Mouse (Mus musculus) forebrain, embryonic 14.5 days (tissue): Measurements from ENCODE around the gene Ola1. TPM values are rescaled to one million over a fixed set of nuclear protein-coding genes. Genes with fewer than 3 reads are reported as not detected.
A peak's percentile ranks its signal among the peaks of the same experiment; 100 is the strongest.

ENCODE experiments used
- ATAC-seq: fragments of 200-750 bp; cut with Nextera tagmentation; 2 replicates; pipeline ENCODE4 v1.8.0; 2017; ENCODE audit warnings: mild to moderate bottlenecking, moderate library complexity
- DNase-seq: peaks from one replicate; pipeline ENCODE4 v3.0.0-alpha.2; 2015; ENCODE audit warnings: low spot score
- H3K27ac ChIP-seq: fragments of 300-500 bp; sonication (generic); 2 replicates; pipeline ENCODE4 v1.5.1; 2014; ENCODE audit warnings: low read depth, mild to moderate bottlenecking, control low read depth, low read length, moderate library complexity
- H3K27me3 ChIP-seq: fragments of 300-500 bp; sonication (generic); replicated peaks from 2 replicates; pipeline ENCODE4 v1.6.1; 2014; ENCODE audit warnings: low read length, control low read depth, mixed read lengths; ENCODE audit not compliant: control insufficient read depth, insufficient read depth
- H3K36me3 ChIP-seq: fragments of 300-500 bp; sonication (generic); 2 replicates; pipeline ENCODE4 v1.6.1; 2014; ENCODE audit warnings: low read length, control low read depth; ENCODE audit not compliant: control insufficient read depth, insufficient read depth
- H3K4me1 ChIP-seq: fragments of 300-500 bp; sonication (generic); 2 replicates; pipeline ENCODE4 v1.6.1; 2014; ENCODE audit warnings: antibody characterized with exemption, low read length, control low read depth; ENCODE audit not compliant: control insufficient read depth, insufficient read depth
- H3K4me2 ChIP-seq: fragments of 300-500 bp; sonication (generic); 2 replicates; pipeline ENCODE4 v1.6.1; 2014; ENCODE audit warnings: mild to moderate bottlenecking, control low read depth, low read length
- H3K4me3 ChIP-seq: fragments of 300-500 bp; sonication (generic); 2 replicates; pipeline ENCODE4 v1.5.1; 2014; ENCODE audit warnings: low read depth, low read length, control low read depth
- H3K9ac ChIP-seq: fragments of 300-500 bp; sonication (generic); 2 replicates; pipeline ENCODE4 v1.6.1; 2014; ENCODE audit warnings: mild to moderate bottlenecking, low read length, control low read depth, moderate library complexity
- H3K9me3 ChIP-seq: fragments of 300-500 bp; sonication (generic); replicated peaks from 2 replicates; pipeline ENCODE4 v1.6.1; 2016; ENCODE audit warnings: low read length, control low read depth, mixed read lengths; ENCODE audit not compliant: control insufficient read depth
- WGBS: fragments of 180-500 bp; shearing (Covaris S2); extraction: QIAGEN DNeasy Blood & Tissue Kit; methylation state at CpG from one replicate; pipeline ENCODE4 v1.1.7; 2014; 5-methylcytosine and 5-hydroxymethylcytosine counted together
- polyA plus RNA-seq: library from polyadenylated mRNA; unstranded; fragments of >200 nt; fragmentation: Nextera tagmentation; extraction: Ambion mirVana; gene quantifications from 2 replicates; pipeline ENCODE4 v1.2.1, GENCODE M21; 2014

The Ola1 gene
- polyA plus RNA-seq, 1 experiment from 2014 or later, result 80.9 TPM

DNA sequence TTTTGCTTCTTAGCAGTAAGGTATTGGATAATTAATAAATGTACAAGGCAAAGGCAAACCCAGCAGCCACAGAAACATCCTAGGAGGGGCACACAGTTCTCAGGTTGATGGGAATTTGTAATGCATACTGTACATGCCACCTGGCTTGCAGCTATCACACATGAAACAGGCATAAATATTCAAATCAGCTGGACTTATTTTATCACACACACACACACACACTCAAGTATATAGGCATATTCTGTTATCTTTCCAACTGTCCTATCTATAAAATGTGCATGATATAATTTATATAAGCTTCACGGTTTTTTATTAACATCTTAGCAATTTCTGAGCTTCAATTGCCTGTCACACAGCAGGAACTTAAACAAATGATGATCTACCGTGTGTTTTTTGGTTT is 85.8 kb downstream of the Ola1 start:
- Histone ChIP-seq H3K9ac (no peak overlapping the region), H3K36me3 (no peaks in the 10 kb centered on the region), H3K4me3 (no peak overlapping the region), H3K27me3 (no peaks in the 10 kb centered on the region), H3K4me2 (no peak overlapping the region), H3K27ac (no peak overlapping the region), H3K9me3 (no peaks in the 10 kb centered on the region), H3K4me1 (no peaks in the 10 kb centered on the region)
- WGBS, result 87% methylated on average over 2 of the region's 2 CpGs
- ATAC-seq, result no peak
- DNase-seq, result no peak

DNA sequence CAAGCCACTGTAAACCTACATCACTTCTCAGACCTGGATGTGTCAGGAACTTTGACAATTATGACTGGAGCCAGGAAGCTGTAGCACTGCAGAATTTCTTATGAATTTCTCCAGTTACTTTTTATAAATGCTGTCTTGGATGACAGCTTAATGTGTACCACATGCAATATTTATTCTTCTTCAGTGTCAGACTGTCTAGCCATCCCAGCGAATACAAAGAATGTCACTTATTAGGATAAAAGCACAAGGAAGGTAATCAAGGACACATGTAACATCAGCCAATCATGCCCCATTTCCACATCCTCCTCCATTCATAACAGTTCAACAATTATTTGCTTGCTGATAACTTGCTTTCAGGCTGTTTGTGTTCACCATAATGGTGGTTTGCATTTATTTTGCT is 91.0 kb downstream of the Ola1 start:
- no peaks in the 10 kb centered on the region for H3K9me3 ChIP-seq
- ATAC-seq (no peak), DNase-seq (peak; percentile 34)
- no peak overlapping the region for H3K27ac ChIP-seq
- no peak overlapping the region for H3K9ac ChIP-seq
- H3K27me3 ChIP-seq, result no peaks in the 10 kb centered on the region
- 77% methylated on average over 1 of the region's 1 CpGs for WGBS
- H3K4me1 ChIP-seq, result no peaks in the 10 kb centered on the region
- H3K36me3 ChIP-seq, result no peaks in the 10 kb centered on the region
- no peak overlapping the region for H3K4me2 ChIP-seq
- H3K4me3 ChIP-seq, result no peak overlapping the region

DNA sequence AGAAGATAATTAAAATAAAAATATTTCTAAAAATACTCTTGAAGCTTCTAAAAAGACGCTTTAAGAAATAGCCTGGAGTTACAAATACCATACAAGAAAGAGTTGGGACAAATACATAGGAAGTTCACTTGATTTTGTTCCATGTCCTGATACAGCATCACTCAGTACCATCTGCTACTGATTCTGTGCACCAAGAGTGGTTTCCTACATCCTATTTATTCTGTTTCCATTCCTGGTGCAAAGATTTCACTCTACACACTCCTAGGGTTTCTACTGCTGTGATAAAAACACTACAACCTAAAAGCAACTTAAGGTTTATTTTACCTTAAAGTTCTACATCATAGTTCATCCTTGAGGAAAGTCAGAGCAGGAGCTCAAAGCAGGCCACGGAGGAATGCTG is 99.9 kb downstream of the Ola1 start:
- WGBS, result 88% methylated on average over 2 of the region's 2 CpGs
- no peak overlapping the region for H3K4me2 ChIP-seq
- H3K9ac ChIP-seq, result no peak overlapping the region
- H3K27ac ChIP-seq, result no peak overlapping the region
- no peaks in the 10 kb centered on the region for H3K27me3 ChIP-seq
- ATAC-seq (no peak), DNase-seq (no peak)
- H3K9me3 ChIP-seq, result no peaks in the 10 kb centered on the region
- no peaks in the 10 kb centered on the region for H3K4me1 ChIP-seq
- H3K4me3 ChIP-seq, result no peak overlapping the region
- H3K36me3 ChIP-seq, result no peaks in the 10 kb centered on the region

DNA sequence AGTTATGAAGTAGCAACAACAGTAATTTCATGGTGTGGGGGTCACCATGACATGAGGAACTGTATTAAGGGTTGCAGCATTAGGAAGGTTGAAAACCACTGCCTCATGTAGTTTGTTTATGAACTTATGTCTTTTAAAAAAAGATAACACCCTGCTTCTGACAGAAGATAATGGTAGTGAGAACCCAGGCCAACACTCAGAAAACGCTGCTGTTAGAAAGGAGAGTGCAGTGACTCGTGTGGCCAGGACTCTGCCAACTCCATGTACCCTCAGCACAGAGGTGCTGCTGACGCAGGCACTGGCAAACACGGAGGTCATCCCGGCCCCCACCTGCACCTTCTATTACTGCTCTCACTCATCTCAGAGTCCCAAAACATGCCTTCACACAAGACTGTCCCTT is 111.6 kb downstream of the Ola1 start:
- no peaks in the 10 kb centered on the region for H3K36me3 ChIP-seq
- no peaks in the 10 kb centered on the region for H3K9me3 ChIP-seq
- no peak for DNase-seq
- H3K27ac ChIP-seq, result no peak overlapping the region
- H3K27me3 ChIP-seq, result no peaks in the 10 kb centered on the region
- H3K4me1 ChIP-seq, result no peaks in the 10 kb centered on the region
- WGBS, result 89% methylated on average over 5 of the region's 5 CpGs
- no peak overlapping the region for H3K4me3 ChIP-seq
- no peak overlapping the region for H3K9ac ChIP-seq
- ATAC-seq, result no peak
- no peak overlapping the region for H3K4me2 ChIP-seq

DNA sequence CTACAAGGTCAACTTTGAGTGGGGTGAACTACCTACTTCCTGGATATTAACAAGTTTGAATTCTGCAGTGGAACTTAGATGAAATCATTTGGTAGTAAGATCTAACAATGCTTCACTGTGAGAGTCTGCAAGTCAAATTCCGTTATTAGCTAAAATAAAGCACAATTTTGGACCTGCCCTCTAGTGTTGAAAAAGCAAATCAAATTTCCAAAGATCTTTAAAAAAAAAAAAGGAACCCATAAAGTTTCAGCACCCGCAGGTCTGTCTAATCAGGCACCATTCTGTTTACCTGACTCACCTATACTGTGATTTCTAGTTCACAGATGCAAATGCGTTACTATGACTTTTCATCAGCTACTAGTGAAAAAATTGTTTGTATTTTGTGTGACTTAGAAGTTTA is 122.2 kb downstream of the Ola1 start:
- Histone ChIP-seq H3K27me3 (no peaks in the 10 kb centered on the region), H3K9me3 (no peaks in the 10 kb centered on the region), H3K36me3 (no peaks in the 10 kb centered on the region), H3K4me2 (no peak overlapping the region), H3K4me3 (no peak overlapping the region), H3K4me1 (peaks cover 14% of the 10 kb centered on the region), H3K9ac (no peak overlapping the region), H3K27ac (no peak overlapping the region)
- no peak for ATAC-seq
- no peak for DNase-seq
- WGBS, result 84% methylated on average over 3 of the region's 3 CpGs

DNA sequence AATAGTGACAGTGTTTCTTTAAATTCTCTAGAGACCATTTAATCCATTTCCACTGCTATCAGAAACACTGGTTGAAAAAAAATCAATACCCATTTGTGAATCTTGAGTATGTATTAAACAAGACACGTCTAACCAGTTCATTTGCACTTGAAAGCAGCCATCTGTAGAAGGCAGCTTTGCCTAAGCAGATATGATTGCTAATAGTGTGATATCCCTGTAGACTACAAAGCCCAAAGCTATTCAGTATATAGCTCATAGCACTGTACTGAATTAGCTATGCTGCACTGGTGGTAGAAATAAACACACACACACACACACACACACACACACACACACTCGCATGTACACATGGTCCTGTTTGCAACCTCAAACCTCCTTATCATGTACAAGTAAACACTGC is 123.4 kb downstream of the Ola1 start:
- no peak overlapping the region for H3K27ac ChIP-seq
- peak; percentile 76 for ATAC-seq
- no peak overlapping the region for H3K4me3 ChIP-seq
- peaks cover 14% of the 10 kb centered on the region for H3K4me1 ChIP-seq
- DNase-seq, result peak; percentile 70
- 39% methylated on average over 2 of the region's 2 CpGs for whole genome bisulfite sequencing
- H3K9ac ChIP-seq, result no peak overlapping the region
- no peaks in the 10 kb centered on the region for H3K27me3 ChIP-seq
- no peak overlapping the region for H3K4me2 ChIP-seq
- H3K9me3 ChIP-seq, result no peaks in the 10 kb centered on the region
- H3K36me3 ChIP-seq, result no peaks in the 10 kb centered on the region

DNA sequence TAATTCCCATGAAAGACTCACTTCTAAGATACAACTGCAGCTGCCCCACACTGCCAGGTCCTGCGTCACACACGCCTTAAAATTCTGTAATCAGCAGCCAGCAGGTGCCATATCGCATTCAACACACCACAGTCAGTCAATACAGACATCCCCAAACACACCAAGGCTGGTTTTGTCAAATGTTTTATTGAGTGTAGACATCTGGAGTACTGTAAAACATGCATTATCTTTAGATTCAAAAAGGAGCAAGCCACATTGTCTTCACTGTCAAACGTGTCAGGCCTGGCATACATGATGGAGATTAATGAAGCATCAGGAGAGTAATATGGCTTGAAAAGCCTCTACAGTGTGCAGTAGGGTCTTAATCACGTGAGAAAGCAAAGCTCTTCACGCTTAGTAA is 125.7 kb downstream of the Ola1 start:
- peak; percentile 75 for ATAC-seq
- Histone ChIP-seq H3K4me2 (no peak overlapping the region), H3K4me1 (peaks cover 6% of the 10 kb centered on the region), H3K9me3 (no peaks in the 10 kb centered on the region), H3K27ac (peak overlapping the region; percentile 30; the same call in 1 of the 2 replicates), H3K4me3 (no peak overlapping the region), H3K27me3 (no peaks in the 10 kb centered on the region), H3K36me3 (no peaks in the 10 kb centered on the region), H3K9ac (no peak overlapping the region)
- DNase-seq, result peak; percentile 55
- WGBS, result 40% methylated on average over 6 of the region's 6 CpGs

DNA sequence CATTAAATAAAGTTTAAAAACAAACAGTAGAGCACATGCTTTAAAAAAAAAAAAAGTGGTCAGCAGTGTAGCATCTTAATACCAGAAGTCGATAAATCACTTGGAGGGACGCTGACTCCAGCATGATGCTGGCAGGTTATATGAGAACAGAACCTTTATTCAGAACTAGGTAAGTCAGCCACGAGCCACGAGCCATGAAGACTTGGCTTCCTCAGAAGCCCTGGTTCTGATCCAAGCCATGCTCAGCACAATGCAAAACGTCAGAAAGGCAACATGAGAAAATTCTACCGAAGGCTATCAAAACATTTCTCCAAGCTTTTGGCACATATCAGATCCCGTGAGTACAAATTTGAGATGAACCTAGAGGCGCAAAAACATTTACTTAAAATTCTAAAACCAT is 127.4 kb downstream of the Ola1 start:
- no peak overlapping the region for H3K27ac ChIP-seq
- 86% methylated on average over 8 of the region's 8 CpGs for WGBS
- H3K9me3 ChIP-seq, result no peaks in the 10 kb centered on the region
- H3K9ac ChIP-seq, result no peak overlapping the region
- H3K27me3 ChIP-seq, result no peaks in the 10 kb centered on the region
- H3K4me1 ChIP-seq, result peaks cover 6% of the 10 kb centered on the region
- ATAC-seq (no peak), DNase-seq (no peak)
- H3K4me2 ChIP-seq, result no peak overlapping the region
- no peak overlapping the region for H3K4me3 ChIP-seq
- H3K36me3 ChIP-seq, result no peaks in the 10 kb centered on the region

DNA sequence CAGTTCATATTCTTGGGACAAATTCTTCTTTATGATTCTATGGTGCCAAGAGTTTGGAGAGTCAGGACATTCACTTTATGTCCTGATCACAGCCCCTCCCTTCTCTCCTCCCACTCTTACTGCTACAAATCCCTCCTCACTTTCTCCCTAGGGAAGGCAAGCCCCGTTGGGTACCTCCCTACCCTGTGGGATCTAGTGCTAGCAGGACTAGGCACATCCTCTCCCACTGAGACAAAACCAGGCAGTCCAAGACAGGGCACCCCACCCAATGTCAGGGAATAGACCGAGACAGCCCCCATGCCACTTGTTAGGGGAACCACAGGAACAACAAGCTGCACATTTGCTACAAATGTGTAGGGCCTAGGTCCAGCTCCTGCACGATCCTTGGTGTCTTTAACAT is 131.1 kb downstream of the Ola1 start:
- Histone ChIP-seq H3K4me3 (no peak overlapping the region), H3K27ac (no peak overlapping the region), H3K27me3 (no peaks in the 10 kb centered on the region), H3K4me2 (no peak overlapping the region), H3K9ac (no peak overlapping the region), H3K4me1 (peaks cover 9% of the 10 kb centered on the region), H3K9me3 (no peaks in the 10 kb centered on the region), H3K36me3 (no peaks in the 10 kb centered on the region)
- no peak for DNase-seq
- 62% methylated on average over 3 of the region's 3 CpGs for WGBS
- ATAC-seq, result no peak
